Mouse (Mus musculus): ENCODE measurements around the gene Git1.
A peak's percentile ranks its signal among the peaks of the same experiment; 100 is the strongest.
"Not testable (repeated sequence)": the region's sequence is repeated elsewhere in the genome, so short reads cannot be mapped to it uniquely, and the experiment has no call there.

Git1 gene

GRCm38 (mm10) chr11:77520601-77521529 lies 27.5 kb downstream of the Git1 start:
- peak; percentile 34 for DNase-seq

- DNase-seq = no peak
Measured at GRCm38 (mm10) chr11:77525804-77526486, 32.6 kb downstream of the Git1 start.

- DNase-seq = not testable (repeated sequence)
Measured at GRCm38 (mm10) chr11:77528420-77528819, 35.1 kb downstream of the Git1 start.

GRCm38 (mm10) chr11:77529644-77530043 lies 36.3 kb downstream of the Git1 start:
- no peak for DNase-seq

GRCm38 (mm10) chr11:77530862-77531261 lies 37.5 kb downstream of the Git1 start:
- no peak for DNase-seq

GRCm38 (mm10) chr11:77532202-77532846 lies 39.0 kb downstream of the Git1 start:
- DNase-seq = no peak

- no peak for DNase-seq
Measured at GRCm38 (mm10) chr11:77545261-77545660, 51.9 kb downstream of the Git1 start.

All from kidney, adult 9 months (tissue).